Mouse (Mus musculus) retina, postnatal 7 days (tissue): ENCODE data around the gene Rho.

Experiments
- DNase-seq: peaks from one replicate; pipeline ENCODE4 v3.0.0-alpha.2; 2012; ENCODE audit warnings: low read depth, low spot score

Rho gene

DNA sequence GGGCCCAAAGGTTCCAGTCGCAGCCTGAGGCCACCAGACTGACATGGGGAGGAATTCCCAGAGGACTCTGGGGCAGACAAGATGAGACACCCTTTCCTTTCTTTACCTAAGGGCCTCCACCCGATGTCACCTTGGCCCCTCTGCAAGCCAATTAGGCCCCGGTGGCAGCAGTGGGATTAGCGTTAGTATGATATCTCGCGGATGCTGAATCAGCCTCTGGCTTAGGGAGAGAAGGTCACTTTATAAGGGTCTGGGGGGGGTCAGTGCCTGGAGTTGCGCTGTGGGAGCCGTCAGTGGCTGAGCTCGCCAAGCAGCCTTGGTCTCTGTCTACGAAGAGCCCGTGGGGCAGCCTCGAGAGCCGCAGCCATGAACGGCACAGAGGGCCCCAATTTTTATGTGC lies at the start of gene Rho:
Gene Rho (plus strand): TSS at position 110 of the 400 bp plus-strand sequence.
- peak; percentile 58 for DNase-seq

DNA sequence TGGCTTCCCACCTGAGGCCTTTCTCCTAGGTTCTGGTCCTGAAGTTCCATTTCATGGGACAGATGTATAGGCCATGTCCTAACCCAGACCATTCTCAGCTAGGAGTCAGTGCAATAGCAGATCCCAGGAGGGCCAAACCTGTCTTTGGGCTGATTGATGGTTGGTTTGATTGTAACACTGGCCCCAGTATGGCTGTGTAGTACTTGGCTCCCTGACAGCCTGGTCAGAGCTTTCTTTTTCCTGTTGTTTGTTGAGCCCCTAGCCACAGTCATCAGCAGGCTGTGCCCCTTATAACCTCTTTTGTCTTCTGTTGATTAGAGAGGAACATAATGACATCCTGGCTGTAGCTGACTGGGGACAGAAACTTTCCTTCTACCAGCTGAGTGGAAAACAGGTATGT lies 47.5 kb upstream of the Rho start:
- no peak for DNase-seq

DNA sequence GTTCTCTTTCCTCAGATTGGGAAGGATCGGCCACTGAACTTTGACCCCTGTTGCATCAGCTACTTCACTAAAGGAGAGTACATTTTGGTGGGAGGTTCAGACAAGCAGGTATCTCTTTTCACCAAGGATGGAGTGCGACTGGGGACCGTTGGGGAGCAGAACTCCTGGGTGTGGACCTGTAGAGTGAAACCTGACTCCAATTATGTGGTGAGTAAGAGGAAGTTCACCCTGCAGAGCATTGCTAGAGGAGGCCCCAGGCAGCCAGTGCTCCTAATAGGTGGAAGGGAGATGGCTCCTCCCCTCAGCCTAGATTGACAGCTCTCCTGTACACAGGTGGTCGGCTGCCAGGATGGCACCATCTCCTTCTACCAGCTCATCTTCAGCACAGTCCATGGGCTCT lies 44.7 kb upstream of the Rho start:
- DNase-seq = no peak

DNA sequence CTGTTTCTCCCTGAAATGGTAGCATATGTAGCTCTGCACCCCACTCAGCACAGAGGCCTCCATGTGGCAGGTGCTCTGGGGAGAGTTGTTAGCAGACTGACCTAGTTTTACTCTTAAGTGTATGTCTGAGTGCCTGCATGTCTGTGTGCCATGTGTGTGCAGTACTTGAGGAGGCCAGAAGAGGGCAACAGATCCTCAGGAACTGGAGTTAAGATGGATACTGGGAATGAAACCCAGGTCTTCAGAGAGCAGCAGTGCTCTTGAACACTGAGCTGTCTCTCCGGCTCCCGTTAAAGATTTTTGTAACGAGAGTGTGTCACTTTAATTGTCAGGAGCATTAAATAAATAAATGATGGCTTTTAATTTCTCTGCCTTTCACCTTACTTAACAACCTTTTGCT lies 43.3 kb upstream of the Rho start:
- DNase-seq = no peak

DNA sequence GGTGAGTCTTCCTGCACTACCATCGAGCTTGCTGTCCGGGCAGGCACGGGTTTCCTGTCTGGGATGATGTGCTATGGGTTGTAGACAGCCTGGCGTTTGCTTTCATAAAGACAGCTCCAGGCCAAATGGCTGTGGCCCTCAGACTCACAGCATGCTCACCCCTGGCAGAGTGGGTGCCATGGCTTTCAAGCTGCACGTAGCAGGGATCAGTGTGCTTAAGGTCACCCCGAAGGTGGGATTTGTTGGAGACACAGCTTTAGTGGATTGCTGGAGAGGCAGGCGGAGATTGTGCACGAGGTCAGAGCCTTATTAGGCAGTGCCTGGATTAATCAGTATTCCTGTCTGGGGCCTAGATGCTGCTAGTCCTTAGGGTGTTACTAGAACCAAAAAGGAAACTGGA lies 40.9 kb upstream of the Rho start:
- DNase-seq = peak; percentile 36

DNA sequence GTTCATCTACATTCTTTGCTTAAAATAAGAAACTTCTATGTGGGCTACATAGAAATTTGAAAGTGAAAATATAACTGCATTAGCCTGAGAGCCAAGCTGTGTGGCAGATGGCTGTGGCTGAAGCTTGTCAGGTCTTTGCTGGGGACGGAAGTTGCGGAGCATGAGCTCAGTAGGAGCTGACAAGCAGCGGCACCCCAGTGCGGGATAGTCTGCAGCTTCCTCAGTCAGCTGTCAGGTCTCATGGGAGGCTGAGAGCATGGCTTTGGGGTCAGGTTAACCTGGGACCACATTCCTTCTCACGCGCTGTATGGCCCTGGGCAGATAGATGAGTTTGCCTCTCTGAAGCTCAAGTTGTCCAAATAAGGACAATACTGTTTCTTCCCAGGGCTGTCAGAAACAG lies 40.5 kb upstream of the Rho start:
- peak; percentile 33 for DNase-seq

DNA sequence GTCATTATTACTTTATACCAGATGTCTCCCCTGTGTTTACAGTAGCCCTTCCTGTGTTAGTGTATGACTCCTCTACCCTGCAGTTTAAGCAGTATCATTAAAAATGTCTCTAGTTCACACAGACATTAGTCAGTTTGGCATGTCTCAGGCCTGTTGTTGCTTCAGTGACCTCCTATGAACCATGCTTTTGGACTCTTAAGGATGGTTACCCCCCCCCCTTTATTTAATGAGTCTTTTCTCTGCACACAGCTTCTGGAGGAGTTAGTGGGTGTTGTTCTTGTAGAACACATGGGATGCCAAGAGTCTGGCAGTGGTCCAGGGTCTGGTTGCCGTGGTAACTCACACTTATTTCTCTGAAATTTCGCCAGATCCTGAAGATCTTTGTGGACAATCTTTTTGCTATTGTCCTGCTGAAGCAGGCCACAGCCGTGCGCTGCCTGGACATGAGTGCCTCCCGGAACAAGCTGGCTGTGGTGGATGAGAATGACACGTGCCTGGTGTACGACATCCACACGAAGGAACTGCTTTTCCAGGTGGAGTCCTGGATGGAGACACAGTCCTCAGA lies 40.0 kb upstream of the Rho start:
- DNase-seq = no peak

DNA sequence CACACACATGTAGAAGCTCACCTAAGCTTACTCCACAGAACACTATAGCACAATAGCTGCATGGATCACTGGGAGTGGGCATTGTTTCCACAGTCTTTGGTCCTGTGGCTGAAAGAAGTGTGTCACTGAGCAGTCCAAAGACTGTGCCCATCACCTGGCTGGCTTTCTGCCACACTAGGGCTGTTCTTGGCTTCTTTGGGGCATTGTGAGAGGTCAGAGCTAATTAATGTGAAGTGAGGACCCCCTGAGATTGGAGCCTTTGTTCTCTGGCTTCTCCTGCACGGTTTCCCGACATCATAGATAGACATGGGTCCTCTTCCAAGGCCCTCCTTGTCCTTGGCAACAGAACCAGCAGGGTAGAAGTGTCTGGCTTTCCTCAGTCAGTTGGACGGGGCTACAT lies 39.2 kb upstream of the Rho start:
- DNase-seq = no peak

DNA sequence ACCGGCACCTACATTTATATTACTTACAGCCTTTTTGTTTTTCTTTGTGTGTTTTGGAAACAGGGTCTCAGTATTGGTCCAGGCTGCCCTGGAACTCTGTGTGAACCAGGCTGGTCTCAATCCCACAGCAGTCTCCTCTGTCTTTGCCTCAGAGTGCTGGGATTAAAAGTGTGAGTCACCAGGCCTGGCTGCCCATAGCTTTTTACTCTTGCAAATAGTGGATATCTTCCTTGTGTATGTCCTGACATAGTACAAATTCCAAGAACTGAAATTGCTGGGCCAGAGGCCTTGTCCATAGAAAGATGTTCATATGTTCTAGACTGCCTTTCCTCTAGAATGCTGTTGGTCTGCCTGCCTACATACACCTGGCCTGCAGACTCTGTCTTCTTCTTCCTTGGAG lies 35.2 kb upstream of the Rho start:
- no peak for DNase-seq

DNA sequence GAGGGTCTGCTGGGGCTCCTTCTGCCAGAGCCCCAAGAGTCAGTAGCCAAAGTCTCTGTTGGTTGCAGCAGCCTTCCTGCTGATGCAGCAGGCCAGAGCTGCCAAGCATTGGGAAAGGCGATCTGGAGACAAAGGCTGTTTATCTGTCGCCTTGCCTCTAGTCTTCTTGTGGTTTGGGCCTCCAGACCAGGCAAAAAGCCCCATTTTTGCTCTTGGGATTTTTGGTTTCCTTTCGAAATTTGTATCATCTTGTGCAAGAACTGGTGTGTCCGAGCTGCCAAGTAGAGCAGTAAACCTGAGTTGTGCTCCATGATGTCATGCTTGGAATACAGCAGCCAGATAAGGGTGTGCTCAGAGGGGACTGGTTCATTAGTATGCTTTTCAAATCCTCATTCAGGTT lies 34.4 kb upstream of the Rho start:
- no peak for DNase-seq

DNA sequence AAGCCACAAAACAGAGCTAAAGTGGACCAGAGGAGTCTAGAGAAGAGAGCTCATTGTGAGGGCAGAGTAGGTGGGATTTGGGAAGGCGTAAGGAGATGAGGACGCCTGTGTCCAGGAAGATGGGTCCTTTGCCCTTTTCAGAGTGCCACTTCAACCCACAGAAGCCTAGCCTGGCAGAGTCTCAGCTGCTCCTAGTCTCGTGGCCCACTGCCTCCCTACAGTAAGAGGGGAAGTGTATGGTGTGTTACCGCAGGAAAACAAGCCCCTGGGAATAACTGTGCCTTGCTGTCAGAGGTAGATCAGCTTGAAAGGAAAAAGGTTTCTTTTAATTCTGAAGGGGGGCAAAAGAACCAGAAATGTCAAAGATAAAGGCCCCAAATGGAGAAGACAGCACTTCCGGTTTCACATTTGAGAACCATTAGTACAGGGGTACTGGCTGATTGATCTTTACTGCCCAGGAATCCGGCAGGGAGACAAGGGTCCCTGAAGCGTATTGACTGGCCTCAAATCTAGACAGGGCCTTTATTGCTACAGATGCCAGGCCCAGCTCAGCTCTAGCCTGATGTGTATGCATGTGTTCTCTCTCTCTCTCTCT lies 33.5 kb upstream of the Rho start:
- DNase-seq = no peak

DNA sequence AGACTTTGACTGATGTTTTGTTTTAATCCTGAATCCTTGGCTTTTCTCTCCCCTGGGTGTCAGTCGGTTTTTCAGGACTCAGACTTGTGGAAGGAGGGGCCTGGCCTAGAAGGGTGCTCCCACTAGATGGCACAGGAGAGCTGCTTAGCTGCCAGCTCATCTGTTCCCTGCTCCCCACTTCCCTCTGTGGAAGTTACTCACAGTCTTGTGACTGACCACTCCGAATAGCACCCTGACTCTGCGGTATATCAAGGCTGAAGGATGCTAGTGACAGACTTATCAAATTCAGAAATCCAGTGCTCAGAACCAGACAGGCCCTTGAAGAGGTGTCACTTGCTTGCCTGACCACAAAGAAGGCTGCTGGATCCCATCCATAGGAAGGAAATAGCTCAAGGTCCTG lies 30.5 kb upstream of the Rho start:
- DNase-seq = peak; percentile 48

DNA sequence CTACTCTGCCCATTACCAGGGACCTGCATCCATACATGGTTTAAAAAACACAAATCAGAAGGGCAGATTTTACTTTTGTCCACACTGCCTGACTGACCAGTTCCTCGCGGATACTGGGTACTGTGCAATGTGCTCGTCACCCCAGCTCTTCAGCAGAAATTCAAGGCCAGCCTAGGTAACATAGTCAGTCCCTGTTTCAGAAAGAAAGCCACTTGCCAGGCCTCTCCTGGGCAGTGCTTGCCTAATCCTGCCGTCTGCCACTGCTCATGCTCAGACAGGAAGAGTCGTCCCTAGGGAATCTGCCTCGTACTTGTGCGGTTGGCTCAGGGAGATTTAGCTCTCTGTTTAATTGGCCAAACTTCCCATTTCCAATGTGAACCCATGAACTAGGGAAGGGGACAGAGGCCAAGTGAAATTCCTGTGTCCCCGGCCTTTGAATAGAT lies 30.0 kb upstream of the Rho start:
- no peak for DNase-seq

DNA sequence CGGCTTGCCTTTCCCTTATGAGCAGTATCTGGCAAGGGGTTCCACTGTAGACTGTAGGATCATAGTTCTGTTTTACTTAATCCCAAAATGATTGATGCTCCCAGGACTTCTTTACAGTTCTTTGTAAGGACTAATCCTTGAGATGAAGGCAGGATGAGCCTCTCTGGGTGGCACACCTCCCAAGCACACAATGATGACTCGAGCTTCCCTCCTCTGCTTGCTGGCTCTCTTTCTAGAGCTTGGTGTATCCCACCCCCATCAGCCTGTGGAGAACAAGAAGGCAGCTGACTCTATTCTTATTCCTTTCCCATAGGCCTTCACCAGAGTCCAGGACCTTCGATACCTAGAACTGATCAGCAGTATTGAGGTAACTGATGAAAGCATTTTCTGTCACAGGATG lies 29.0 kb upstream of the Rho start:
- no peak for DNase-seq

DNA sequence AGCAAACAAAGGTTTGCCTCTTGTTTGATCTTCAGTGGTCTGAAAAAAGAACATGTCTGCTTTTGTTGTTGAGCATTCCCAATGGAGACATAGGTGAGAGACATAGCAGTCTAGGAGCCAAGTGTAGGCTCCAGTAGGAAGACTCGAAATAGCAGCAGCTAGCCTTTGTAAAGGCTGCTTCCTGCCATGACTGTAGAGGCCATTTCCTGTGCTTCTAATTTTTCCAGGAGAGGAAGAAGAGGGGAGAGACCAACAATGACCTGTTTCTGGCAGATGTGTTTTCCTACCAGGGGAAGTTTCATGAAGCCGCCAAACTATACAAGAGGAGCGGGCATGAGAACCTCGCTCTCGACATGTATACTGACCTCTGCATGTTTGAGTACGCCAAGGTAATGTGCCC lies 26.0 kb upstream of the Rho start:
- no peak for DNase-seq

DNA sequence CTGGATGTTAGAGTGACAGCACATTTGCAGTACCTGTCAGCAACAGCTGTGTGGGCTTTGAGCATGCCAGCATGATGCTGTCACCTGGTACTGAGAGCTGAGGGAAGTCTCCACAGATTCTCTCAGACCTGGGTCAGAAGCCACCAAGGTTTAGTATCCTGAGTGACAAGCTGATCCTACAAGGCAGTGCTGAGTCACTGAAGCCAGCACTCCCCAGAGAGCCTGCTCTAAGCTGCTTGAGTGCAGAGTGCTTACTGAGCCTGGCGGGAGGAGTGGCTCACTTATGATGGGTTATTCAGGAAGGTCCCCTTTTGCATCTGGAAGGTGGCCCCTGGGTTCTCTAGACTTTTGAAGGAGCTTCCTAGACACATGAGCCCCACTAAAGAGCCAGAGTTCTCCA lies 25.1 kb upstream of the Rho start:
- DNase-seq = no peak

DNA sequence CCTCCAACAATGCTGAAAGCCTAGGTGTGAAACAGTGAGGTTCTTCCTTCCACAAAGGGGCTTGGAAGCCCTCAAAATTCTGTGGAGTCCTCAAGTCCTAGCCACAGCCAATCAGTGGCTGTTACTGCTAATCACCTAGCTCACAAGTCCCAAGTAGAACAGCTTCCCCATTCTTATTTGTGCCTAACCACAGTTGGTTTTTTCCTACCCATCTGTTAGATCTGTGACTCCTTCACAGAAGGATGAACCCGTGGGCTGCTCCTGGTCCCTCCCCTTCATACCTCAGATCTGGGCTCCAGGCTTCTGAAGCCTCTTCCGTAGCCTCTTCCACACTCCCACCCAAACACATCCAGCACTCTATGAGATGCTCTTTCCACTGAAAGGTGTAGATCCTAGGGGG lies 24.7 kb upstream of the Rho start:
- no peak for DNase-seq

DNA sequence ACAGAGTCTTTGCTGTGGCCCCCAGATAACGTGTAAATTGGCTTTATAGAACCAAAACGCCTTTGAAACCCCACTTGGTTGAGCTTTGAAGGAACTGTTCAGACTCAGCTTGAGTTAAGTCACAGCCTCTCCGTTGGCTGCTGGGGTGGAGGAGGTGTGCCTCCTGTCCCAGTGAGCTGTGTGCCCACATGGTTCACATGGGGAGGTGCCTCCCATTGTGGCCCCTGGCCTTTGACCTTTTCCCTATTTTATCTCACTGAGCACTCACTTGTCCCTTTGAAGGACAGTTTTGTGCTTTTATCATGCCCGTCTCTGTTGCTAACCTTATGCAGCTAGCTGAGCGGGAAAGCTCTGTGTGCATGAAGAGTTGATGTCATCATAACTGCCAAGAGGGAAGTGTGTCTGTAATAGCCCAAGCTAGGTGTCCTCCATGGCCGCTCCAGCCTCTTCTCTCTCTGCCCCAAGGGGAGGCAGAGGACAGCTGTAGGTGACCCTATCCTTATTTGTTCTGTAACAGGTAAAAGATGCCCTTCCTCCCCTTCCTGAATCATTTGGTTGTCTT lies 23.0 kb upstream of the Rho start:
- DNase-seq = no peak

DNA sequence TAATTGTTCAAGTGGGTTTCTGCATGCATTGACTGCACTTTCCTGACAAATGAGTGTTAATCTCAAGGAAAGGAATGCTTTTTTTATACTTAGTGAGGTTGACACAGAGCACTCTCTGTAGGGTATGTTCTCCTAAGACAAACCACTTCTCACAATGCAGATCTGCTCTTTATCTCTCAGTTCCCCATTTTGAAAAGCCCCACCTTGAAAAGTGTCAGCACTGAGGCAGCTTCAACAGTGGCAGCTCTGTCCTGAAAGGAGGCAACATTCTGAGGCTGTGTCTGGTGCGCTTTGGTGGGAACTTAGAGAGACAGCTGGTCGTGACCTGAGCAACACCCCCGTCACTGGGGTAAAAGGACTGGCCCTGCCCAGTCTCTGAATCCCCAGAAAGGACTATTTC lies 22.5 kb upstream of the Rho start:
- no peak for DNase-seq

DNA sequence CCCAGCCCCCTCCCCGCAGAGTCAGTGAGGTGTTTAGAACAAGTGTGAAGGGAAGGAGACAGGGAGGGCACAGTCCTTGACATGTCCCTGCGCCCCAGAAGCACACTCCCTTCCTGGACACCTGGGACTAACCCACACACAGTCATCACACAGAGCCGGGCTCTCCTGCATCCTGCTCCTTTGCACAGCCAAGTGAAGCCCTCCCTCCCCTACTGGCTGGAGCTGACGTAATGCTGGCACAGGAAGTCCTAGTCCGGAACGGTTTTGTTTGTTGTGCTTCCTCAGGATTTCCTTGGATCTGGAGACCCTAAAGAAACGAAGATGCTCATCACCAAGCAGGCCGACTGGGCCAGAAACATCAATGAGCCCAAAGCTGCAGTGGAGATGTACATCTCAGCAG lies 21.6 kb upstream of the Rho start:
- no peak for DNase-seq

DNA sequence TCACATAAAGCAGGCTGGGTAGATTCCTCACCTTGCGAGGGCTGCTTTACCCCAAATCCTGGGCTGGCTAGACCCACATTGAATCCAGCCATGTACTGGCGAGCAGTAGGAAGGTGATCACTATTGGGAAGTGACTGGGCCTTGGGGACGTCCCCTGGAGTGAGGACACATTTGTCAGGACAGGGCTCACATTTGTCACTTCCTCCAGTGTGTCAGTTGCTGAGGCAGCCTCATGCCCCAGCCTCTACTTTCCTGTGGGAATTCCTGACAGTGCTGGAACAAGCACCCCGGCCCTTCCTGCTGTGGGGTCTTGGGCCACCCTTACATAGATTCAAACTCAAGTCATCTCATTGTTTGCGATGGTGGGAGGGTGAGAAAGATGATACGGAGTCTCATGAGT lies 19.8 kb upstream of the Rho start:
- DNase-seq = no peak

DNA sequence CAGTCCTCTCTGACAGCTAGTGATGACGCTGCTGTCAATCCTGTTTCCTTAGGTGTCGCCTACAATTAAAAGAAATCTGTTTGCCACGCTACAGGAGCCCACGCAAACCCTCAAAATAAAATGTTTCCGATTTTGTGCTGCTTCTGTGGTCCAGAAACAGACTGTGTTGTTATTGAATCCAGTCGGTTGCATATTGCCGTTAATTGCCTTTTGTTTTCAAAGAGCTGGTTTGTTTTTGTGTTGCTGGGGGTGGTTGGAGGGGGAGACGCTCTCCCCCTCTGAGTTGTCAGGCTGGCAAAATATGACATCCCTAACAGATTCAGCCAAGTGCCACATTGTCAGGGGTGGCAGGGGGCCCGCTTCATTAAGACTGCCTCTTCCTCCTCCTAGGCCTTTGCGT lies 18.1 kb upstream of the Rho start:
- DNase-seq = no peak

DNA sequence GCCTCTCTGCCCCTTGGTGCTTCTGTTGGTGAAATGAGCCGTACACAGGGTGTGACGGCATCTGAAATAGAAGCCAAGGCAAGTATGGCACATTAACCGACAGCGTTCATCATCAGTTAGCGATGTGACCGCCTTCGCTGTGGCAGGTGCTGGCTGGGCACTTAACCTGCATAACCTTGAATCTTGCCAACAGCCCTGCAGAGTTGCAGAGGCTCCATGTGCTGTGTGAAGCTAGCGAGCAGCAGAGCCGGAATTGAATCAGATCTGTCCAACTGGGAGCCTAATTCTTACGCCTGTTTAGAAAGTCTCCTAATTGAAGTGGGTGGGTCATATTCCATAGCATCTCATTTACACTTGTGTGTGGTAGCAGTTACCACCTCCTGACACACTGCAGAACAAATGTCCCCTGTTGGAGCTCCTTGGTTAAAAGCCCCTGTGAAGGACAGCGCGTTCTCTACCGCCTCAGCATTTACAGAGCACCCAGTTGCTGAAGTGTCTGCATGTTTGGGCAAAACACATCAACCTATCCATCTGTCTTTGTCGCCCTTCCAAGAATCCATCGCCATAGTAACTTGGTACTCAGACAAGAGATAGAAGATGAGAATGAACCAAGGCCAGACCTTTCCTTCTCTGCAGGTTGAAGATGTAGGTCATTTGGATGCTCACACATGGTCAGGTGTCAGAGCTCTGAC lies 16.9 kb upstream of the Rho start:
- no peak for DNase-seq
